Mouse (Mus musculus) induced T-regulatory cell, adult 2 months (primary cell): Measurements from ENCODE around the gene Usp8.

ENCODE experiments used
- DNase-seq: peaks from one replicate; pipeline ENCODE4 v3.0.0-alpha.2; 2012; ENCODE audit warnings: low read depth

Usp8 gene

DNA sequence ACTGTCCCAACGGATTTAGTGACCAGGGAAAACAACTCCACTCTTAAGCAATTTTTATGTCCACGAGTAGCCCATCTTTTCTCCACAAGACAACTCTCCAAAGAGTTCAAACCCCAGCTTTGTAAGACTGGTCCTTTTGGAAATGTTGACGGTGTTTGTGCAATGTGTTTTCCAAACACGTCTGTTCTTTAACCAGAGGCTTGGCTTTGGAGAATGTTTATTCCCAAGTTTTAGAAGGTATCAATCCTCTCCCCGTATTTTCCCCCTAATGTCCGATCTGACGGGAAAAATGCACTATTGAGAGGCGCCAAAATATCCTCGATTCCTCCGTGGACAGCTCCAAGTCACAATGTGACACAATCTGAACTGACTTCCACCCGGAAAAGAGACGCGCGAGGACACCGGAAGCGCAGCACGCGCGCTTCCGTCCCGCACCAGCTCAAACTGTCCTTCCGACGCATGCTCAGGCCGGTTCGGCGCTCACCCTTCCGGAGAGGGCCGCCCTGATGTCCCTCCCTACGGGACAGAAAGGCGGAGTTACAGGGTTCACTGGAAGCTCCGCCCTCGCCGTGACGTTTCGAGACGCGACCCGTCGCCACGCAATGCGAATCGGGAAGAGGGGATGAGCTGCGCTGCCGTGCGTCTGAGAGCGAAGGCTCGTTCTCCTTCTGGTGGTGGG, at the start of gene Usp8:
Gene Usp8, plus strand, starts transcription at position 570 of the 679 bp plus-strand sequence.
- DNase-seq, result peak; percentile 98

GRCm38 (mm10) chr2:126663481-126663880, 43.6 kb upstream of the Usp8 start:
- peak; percentile 80 for DNase-seq

DNA sequence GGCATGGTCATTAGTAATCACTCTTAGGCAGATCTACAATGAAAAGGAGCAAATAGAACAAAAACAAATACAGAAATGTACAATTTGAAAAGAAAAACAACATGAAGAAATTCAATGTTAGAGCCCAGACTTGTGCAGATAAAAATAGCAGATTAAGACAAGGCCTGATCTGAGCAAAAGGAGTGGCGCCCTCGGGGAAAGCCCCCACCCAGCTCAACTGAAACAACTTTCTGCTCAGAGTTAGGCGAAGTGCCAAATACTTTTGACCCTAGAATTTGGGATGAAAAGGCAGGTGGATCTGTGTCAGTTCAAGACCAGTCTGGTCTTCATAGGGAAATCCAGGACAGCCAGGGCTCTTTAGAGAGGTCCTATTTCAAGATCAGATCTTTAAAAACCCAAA, 41.1 kb upstream of the Usp8 start:
- peak; percentile 61 for DNase-seq

GRCm38 (mm10) chr2:126668621-126669252, 38.4 kb upstream of the Usp8 start:
- DNase-seq, result no peak

DNA sequence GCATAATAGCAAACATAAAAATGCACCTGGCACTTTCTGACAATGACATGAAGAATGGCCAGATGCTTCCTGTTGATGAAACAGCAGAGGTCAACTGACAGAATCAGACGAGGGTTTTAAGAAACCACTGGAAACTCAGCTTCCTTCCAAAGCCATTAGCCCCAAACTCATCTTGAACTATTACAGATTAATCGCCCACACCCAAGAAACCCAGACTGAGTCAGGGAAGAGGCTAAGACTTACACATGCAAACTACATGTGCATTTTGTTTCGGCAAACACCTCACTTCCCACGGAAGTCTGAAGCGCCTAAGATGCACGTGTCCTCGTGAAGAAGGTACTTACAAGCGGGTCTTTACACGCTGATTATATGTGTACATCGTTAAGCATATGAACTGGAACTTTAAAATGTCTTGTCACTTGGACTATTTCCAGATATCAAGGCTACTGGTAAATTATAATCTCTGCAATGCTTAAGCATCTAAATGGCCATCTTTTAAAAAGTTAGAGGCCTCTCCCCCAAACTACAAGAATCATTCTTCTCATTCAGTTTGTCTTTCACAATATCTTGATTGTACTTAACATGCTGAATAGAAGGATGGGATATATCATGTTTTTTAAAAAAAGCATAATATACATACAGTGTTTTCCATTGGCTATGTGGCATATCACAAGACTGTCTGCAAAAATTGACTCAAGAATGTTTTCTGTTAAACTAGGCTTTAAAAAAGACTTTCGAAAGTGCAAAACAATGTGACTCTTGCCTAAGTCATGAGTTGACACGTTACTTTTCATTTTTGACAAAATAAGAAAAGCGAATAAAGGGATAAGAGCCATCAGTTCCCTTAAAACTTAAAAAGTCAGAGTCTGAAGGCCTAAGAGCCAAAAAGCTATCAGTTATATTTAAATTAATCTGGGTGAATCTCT, 33.5 kb upstream of the Usp8 start:
- peak; percentile 79 for DNase-seq

DNA sequence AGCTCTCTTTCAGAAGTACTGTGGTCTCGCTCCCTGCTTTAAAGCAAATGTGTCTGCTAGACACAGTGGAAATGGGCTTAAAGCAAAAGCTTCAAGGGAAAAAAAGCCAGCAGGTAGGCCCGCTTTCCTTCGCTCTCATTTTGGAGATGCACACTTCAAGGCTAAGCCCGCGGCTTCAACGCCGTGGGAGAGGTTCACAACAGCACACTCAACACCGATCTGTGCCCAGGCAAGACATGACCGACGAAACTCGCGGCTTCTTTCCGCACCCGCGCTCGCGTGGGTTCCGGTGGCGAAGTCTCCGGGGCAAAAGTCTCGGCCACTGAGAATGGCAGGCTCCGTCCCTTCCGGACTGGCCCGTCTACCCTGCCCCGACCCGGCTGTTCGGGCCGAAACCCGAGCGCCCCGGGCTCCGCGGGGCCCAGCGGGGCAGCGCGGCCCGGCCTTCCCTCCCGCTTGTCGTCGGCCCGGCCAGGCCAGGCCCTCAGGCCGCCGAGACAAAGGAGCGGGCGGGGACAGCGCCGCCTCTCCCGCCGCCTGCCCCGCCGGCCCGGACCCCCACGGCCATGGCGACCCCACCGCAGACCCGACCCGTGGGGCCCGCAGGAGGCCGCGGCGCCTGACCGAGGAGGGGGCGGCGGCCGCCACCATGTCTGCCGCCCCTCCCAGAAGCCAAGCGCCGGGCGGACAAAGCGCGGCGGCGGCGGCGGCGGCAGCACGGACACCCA, 32.5 kb upstream of the Usp8 start:
- DNase-seq, result peak; percentile 78

- DNase-seq, result peak; percentile 95
These were observed 31.7 kb upstream of the Usp8 start for GRCm38 (mm10) chr2:126675169-126676121.

DNA sequence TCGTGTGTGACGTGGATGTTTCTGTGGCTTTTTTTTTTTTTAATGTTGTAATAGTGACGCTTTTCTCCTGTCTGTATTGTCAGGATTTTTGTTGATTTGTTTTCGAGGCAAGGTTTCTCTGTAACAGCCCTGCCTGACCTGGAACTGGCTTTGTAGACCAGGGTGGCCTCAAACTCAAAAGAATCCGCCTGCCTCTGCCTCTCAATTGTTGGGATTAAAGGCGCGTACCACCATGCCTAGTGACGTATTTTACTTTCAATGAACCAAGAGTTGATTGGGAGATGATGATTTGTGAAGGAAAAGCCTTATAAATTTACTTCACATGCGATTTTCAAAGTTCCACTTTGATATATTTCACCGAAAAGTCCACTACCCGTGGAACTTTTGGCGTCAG, 31.0 kb upstream of the Usp8 start, which contains the start of gene Gabpb1:
Gene Gabpb1, minus strand, starts transcription at position 216 of the 394 bp plus-strand sequence.
- DNase-seq, result no peak

DNA sequence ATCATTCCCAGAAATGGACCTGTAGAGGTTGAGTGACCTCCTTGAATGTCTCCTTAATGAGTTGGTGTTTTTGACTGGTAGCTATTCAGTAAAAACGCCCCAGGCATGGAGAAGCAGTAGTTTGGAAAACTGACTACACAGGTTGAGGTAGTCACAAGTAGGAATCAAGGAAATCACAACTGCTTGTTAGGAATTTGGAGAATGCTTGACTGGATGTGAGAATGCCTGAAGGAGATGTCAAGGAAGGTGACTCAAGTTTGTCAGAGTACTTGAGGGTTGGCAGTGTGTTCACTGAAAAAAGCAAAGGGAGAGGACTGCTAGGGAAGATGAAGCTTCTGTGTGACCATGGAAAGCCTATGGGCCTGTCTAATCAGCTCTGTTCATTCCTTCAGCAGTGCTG, 29.8 kb upstream of the Usp8 start:
- no peak for DNase-seq

- DNase-seq, result no peak
These were observed 24.8 kb upstream of the Usp8 start for GRCm38 (mm10) chr2:126682333-126682732.

GRCm38 (mm10) chr2:126682937-126683336, 24.2 kb upstream of the Usp8 start:
- DNase-seq, result no peak

DNA sequence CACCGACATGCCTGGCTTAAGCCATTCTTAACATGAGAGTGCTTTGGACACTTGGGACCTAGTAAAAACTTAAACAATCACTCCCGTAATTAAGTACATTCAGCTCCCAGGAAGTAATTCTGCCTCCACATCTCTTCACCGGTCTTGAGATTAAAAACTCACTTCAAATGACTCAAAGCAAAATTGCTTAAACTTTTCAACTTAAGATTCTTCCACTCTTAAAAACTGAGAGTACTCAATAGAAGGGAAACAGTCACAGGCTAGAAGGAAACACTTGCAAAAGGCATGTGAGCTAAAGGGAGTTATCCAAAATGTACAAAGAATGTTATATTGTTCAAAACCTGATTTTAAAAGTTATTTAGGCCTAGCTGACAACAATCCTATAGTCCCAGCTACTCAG, 15.8 kb upstream of the Usp8 start:
- no peak for DNase-seq

- no peak for DNase-seq
These were observed 11.8 kb upstream of the Usp8 start for GRCm38 (mm10) chr2:126695285-126695684.

- DNase-seq, result no peak
These were observed 281 bp downstream of the Usp8 start for GRCm38 (mm10) chr2:126707438-126707779.

DNA sequence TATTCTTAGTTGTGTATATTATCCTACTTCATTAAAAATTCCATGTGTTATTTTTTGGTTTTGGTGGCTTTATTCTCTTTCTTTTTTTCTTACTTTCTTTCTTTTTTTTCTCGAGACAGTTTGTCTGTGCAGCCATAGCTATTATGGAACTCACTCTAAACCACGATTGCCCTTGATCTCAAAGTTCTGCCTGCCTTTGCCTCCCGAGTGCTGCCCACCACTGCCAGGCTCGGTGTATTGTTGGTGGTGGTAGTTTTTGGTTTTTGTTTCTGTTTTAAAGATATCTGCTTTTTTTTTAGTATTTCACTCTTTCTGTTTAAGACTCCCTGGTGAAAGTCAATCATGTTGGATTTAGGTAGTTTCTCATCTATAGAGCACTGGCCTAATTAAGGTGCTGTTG, 1.2 kb downstream of the Usp8 start:
- peak; percentile 55 for DNase-seq

GRCm38 (mm10) chr2:126712526-126712925, 5.4 kb downstream of the Usp8 start:
- DNase-seq, result no peak

DNA sequence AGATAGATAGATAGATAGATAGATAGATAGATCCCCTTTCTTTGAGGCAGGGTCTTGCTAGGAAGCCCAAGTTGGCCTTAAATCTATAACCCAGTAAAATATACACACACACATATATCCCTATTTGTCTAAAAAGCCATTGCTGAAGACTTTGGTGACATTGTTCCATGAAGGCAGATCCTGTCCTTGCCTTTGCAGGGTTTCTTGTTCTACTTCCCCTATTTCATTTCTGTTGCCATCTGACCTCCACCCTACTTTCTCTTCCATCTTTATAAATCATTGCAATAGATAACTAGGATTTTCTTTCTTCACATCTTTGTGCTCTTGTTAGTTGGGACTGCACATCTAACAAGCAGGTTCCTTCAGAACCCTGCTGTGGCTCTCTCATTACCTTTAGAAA, 5.8 kb downstream of the Usp8 start:
- DNase-seq, result no peak

GRCm38 (mm10) chr2:126729207-126729606, 22.1 kb downstream of the Usp8 start:
- DNase-seq, result no peak

- DNase-seq, result no peak
These were observed 23.4 kb downstream of the Usp8 start for GRCm38 (mm10) chr2:126730502-126730901.

DNA sequence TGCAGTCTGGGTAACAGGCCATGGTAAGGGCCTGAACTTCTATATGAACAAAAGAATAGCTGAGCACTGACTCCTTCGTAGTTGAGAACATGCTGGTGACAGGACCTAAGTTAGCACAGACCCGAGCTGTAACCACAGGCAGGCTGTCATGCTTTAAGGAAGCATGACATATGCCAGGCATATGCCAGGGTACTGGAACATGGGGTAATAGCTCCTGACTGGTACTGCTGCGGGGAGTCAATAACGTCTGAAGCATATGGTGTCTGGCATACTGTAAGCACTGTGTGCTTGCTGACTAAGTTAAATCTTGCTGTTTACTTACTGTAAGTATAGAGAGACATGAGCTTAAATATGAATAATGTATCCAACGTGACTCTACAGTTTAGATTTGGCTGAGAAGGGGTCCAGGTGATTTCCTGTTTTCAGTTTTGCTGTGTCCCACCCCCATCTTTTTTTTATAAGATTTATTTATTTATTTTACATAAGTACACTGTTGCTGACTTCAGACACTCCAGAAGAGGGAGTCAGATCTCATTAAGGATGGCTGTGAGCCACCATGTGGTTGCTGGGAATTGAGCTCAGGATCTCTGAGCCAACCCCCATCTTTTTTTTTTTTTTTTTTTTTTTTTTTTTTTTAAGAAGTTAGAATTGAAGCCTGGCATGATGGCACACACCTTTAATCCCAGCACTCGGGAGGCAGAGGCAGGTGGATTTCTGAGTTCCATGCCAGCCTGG, 28.4 kb downstream of the Usp8 start:
- DNase-seq, result no peak
